Mouse (Mus musculus): ENCODE results near the gene Helt. TPM values are rescaled to one million over a fixed set of nuclear protein-coding genes. Genes with fewer than 3 reads are reported as not detected.
A peak's percentile ranks its signal among the peaks of the same experiment; 100 is the strongest.

The Helt gene
- not detected for total RNA-seq (2021)
- long read RNA-seq, experiment 1 = 0 reads
- long read RNA-seq, experiment 2 = 0 reads

DNA sequence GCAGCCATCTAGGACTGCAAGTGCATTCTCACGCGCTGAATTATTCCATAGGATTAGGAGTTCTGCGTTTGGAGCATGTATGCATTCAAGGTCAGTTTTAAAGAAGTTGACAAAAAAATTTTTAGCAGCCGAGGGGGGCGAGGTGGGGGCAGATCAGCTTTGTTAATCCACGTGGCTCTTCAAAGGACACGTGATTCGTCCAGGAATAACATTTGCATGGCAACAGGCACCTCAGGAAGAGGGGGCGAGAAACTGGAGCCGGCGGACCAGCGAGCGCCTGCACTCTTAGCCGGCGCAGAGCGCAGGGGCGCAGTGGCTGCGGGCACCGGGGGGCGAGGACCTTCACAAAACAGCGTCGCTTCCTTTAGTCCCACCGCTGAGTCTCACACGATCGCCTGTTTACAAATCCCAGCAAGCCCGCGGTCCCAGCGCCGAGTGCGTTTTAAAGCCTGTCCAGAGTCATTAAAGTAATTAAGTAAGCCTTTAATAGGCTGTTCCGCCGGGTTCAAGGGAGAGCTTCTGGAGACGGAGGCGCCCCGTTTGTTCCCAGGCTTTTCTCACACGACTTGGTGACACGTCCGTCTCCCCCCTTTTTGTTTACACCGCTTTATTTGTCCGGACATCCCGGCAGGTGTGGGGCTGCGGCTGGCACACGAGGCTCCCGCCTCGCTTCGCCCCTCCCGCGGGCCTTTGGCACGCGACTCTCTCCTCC lies at the start of gene Helt:
TSS of gene Helt (minus strand) at position 491 of the 712 bp plus-strand sequence.
- DNase-seq (ENCODE audit: low spot score in 2 of 2) = no peak
- intact Hi-C loops (cut with DNase I) = no loop called here

GRCm38 (mm10) chr8:46342272-46342671 lies 47.8 kb upstream of the Helt start:
- intact Hi-C loops (cut with DNase I) = no loop called here
- DNase-seq (ENCODE audit: low spot score in 2 of 2) = no peak

- intact Hi-C loops (cut with DNase I) = no loop called here
Observed at GRCm38 (mm10) chr8:46340381-46341273, 46.2 kb upstream of the Helt start.

GRCm38 (mm10) chr8:46339317-46339716 lies 44.8 kb upstream of the Helt start:
- intact Hi-C loops (cut with DNase I) = no loop called here

More at GRCm38 (mm10) chr8:46340381-46341273, 46.2 kb upstream of the Helt start:
- DNase-seq (ENCODE audit: low spot score in 2 of 2) = no peak

DNA sequence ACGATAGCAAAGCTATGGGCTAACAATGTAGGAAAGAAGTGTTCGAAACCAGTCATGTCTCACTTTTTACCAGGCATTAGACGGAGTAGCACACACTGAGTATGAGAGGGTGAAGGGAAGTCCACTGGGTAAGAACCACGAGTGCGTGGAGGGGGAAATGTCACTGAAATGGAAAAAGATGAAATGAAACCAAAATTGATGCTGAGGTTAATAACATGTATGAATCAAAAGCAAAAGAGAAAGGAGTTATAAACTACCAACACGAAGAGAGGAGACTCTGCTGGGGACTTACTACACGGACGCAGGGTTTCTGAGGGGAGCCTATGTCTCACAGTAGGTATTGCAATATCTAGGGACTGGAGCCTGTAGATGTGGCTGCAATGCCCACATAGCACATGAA lies 41.9 kb upstream of the Helt start:
- intact Hi-C loops (cut with DNase I) = no loop called here
- DNase-seq (ENCODE audit: low spot score in 2 of 2) = no peak

More at GRCm38 (mm10) chr8:46339317-46339716, 44.8 kb upstream of the Helt start:
- DNase-seq (ENCODE audit: low spot score in 2 of 2) = no peak

GRCm38 (mm10) chr8:46332389-46333061 lies 38.1 kb upstream of the Helt start:
- no peak for DNase-seq (ENCODE audit: low spot score in 2 of 2)
- intact Hi-C loops (cut with DNase I) = no loop called here

- intact Hi-C loops (cut with DNase I) = no loop called here
Observed at GRCm38 (mm10) chr8:46331801-46332200, 37.3 kb upstream of the Helt start.

GRCm38 (mm10) chr8:46329396-46329795 lies 34.9 kb upstream of the Helt start:
- intact Hi-C loops (cut with DNase I) = no loop called here
- DNase-seq (ENCODE audit: low spot score in 2 of 2) = no peak

More at GRCm38 (mm10) chr8:46331801-46332200, 37.3 kb upstream of the Helt start:
- no peak for DNase-seq (ENCODE audit: low spot score in 2 of 2)

GRCm38 (mm10) chr8:46327284-46327683 lies 32.8 kb upstream of the Helt start:
- intact Hi-C loops (cut with DNase I) = no loop called here
- no peak for DNase-seq (ENCODE audit: low spot score in 2 of 2)

- intact Hi-C loops (cut with DNase I) = no loop called here
- no peak for DNase-seq (ENCODE audit: low spot score in 2 of 2)
Observed at GRCm38 (mm10) chr8:46326715-46327114, 32.2 kb upstream of the Helt start.

DNA sequence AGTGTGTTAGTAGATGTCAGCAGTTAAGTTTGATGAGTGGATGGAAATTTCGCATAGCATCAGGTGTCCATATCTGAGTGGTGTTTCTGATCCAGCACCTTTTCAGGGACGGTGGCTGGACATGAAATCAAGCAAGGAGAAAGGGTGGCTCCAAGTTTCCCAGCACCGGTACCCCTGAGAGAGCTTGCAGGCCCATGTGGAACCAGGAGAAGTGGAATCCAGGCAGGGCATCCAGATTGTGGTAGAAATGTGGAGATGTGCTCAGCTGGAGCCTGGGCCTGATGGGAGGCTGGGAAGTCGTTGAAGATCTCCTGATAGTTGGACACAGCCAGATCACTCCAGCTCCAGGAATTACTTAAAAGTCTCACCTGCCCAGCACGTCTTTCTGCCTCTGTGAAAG lies 30.2 kb upstream of the Helt start:
- intact Hi-C loops (cut with DNase I) = no loop called here
- DNase-seq (ENCODE audit: low spot score in 2 of 2) = no peak

- DNase-seq (ENCODE audit: low spot score in 2 of 2) = peak; percentile 22 to 26
- intact Hi-C loops (cut with DNase I) = no loop called here
Observed at GRCm38 (mm10) chr8:46323672-46324191, 29.3 kb upstream of the Helt start.

DNA sequence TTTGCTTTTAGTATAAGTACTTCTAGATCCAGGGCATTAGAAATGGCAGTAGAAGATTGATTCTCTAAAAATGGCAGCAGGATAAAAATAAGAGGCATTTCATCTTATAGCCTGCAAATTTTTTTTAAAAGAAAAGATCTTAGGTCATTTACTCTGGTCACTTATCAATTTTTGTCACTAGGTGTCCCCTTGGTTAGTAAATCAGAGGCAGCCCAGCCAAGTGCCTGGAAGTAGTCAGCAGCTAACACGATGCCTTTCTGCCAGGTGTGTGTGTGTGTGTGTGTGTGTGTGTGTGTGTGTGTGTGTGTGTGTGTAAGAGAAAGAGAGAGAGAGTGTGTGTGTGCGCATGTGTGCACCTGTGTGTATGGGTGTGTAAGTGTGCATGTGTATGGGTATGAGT lies 28.4 kb upstream of the Helt start:
- DNase-seq (ENCODE audit: low spot score in 2 of 2) = no peak
- intact Hi-C loops (cut with DNase I) = no loop called here

DNA sequence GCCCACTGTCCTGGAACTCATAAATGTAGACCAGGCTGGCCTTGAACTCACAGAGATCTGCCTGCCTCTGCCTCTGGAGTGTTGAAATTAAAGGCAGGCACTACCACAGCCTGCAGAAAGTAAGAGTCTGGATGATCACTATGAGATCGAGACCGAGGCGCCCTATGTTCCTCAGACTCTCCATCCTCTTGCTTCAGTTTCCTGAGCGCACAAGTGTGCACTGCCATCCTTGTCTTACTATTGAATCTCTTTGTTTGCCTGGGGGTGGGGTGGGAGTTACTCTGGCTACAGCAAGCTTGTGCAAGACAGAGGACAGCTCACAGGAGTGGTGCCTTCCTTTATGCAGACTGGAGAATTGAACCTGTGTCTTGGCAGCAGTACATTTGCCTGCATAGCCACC lies 27.9 kb upstream of the Helt start:
- intact Hi-C loops (cut with DNase I) = no loop called here
- DNase-seq (ENCODE audit: low spot score in 2 of 2) = no peak

DNA sequence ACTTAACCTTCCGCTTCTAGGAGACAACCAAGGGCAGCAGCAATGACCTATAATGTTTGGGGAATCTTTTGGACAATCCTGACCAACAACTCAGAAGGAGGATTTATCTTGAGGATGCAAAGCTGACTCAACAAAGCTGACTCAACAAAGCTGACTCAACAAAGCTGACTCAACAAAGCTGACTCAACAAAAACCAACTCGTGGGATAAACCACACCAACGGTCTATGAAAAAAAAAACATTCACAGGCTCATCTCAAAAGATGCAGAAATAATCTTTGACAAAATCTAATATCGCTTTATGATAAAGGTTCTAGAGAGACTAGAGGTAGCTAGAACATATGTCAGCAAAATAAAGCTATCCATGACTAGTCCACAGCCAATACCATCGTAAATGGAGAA lies 24.3 kb upstream of the Helt start:
- DNase-seq (ENCODE audit: low spot score in 2 of 2) = no peak
- intact Hi-C loops (cut with DNase I) = no loop called here

GRCm38 (mm10) chr8:46317161-46317560 lies 22.7 kb upstream of the Helt start:
- DNase-seq (ENCODE audit: low spot score in 2 of 2) = no peak
- intact Hi-C loops (cut with DNase I) = no loop called here

- intact Hi-C loops (cut with DNase I) = no loop called here
- no peak for DNase-seq (ENCODE audit: low spot score in 2 of 2)
Observed at GRCm38 (mm10) chr8:46313798-46314197, 19.3 kb upstream of the Helt start.

- DNase-seq (ENCODE audit: low spot score in 2 of 2) = peak; percentile 72 to 79
- intact Hi-C loops (cut with DNase I) = loop anchor here (1.0 kb wide), 1 partner anchor 236 kb away; no protein-coding TSS in a partner anchor
Observed at GRCm38 (mm10) chr8:46311159-46311558, 16.7 kb upstream of the Helt start.

GRCm38 (mm10) chr8:46308189-46308588 lies 13.7 kb upstream of the Helt start:
- intact Hi-C loops (cut with DNase I) = no loop called here

More at GRCm38 (mm10) chr8:46308189-46308588, 13.7 kb upstream of the Helt start:
- DNase-seq (ENCODE audit: low spot score in 2 of 2) = no peak

Data from left cerebral cortex, postnatal 14 days (tissue).